Mouse (Mus musculus) olfactory bulb, adult 2 months (tissue): ENCODE measurements at regions not wholly inside any gene's neighbourhood (a gene's known extent, or its start where the extent isn't known, plus 50 kb on each side); places are given as distances from the start of the nearest gene placed in this dataset.

Experiments
- CTCF ChIP-seq: fragments of 200-500 bp; IDR thresholded peaks from 2 replicates; pipeline ENCODE4 v1.5.1; 2012; ENCODE audit warnings: low read depth, mild to moderate bottlenecking, low read length, moderate library complexity; ENCODE audit not compliant: insufficient read depth
- POLR2A ChIP-seq: fragments of 200-500 bp; IDR thresholded peaks from 2 replicates; pipeline ENCODE4 v1.6.1; 2012; ENCODE audit warnings: mild to moderate bottlenecking, low read depth, low read length, moderate library complexity; ENCODE audit not compliant: insufficient read depth

- no peak for TF ChIP-seq CTCF
- TF ChIP-seq POLR2A = no peak
Observed at GRCm38 (mm10) chr8:89605905-89606468, 562.0 kb upstream of the Sall1 start.
